ENCODE assay signal across 17 mouse cellular contexts in the genomic region with DNA sequence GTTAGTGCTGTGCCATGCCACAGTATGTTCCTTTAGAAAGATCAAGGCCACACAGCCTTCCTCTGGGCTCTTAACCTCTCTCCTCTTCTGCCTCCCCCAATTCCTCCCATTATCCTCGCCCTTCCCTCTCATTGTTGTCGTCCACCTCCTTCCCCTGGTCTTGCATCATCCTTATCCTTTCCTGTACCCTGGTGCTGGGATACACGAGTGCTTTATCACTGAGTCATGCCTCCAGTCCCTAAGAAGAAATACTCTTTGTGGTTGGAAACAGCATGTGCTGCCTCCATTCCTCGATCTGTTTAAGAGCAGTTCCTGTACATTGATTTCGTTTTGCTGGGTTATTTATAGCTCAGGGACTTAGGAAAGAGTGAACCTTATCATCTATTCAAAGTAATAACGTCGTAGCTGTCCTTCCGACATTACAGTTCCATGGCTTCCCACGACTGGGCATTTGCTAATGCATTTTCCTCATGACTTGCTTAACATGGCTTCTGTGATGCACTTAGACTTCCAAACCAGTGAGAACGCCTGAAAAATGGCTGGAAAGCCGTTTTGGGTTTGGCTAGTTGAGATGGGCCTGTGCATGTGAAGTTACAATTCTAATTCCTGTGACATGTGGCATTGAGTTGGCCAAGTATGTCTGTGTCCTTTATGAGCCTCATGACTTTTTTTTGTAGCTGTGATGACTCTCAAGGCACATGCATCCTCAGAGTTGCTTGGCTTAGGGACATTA. TPM values are rescaled to one million over a fixed set of nuclear protein-coding genes. Genes with fewer than 3 reads are reported as not detected.
DNase-seq lines count a peak whose midpoint lies in the region; ATAC-seq lines count a peak whose summit lies in the region.
"Had no signal": no experiment of that assay in that cellular context is flagged by ENCODE, and none has a peak within 500 bp of the region (broad histone marks: within the 10 kb centered on the region; RNA-seq: fewer than 3 reads in every experiment).

No protein-coding gene starts in this region.

- intact Hi-C loops in heart, postnatal 25 days (cut with DNase I) = no loop called here

- WGBS in heart, embryonic 13.5 days = 28% methylated on average over 11 of the region's 11 CpGs

- H3K4me1 ChIP-seq in heart, embryonic 13.5 days = peaks cover 32% of the 10 kb centered on the region

- H3K4me3 ChIP-seq in heart, embryonic 13.5 days = no peak overlapping the region; the same call in 1 of the 2 replicates
- H3K4me3 ChIP-seq: hindbrain, embryonic 13.5 days; stomach, embryonic 15.5 days had no signal

- H3K27me3 ChIP-seq in heart, embryonic 13.5 days (replicated peaks) = no peaks in the 10 kb centered on the region
- H3K27me3 ChIP-seq: hindbrain, embryonic 13.5 days; stomach, embryonic 15.5 days had no signal

- peak overlapping the region; percentile 66 for H3K27ac ChIP-seq in heart, embryonic 13.5 days (replicated peaks)
- H3K27ac ChIP-seq: hindbrain, embryonic 13.5 days; stomach, embryonic 15.5 days had no signal

- H3K9me3 ChIP-seq in heart, embryonic 13.5 days = no peaks in the 10 kb centered on the region
- H3K9me3 ChIP-seq: hindbrain, embryonic 13.5 days; stomach, embryonic 15.5 days had no signal

- DNase-seq in heart, postnatal 25 days (ENCODE audit: low spot score) = no peak
- peak; percentile 27 for DNase-seq in retina, postnatal 1 day
- no peak for DNase-seq in retina, embryonic 14.5 days (ENCODE audit: low spot score)
- DNase-seq in right cerebral cortex, postnatal 4 days = no peak
- no peak for DNase-seq in spleen, postnatal 14 days (ENCODE audit: low spot score in 2 of 2)
- DNase-seq: forebrain, postnatal 0 days; gastrocnemius, postnatal 25 days; kidney, postnatal 14 days; left cerebral cortex, postnatal 4 days; lung, embryonic 14.5 days; thymus, postnatal 25 days had no signal

- ATAC-seq in heart, embryonic 13.5 days (ENCODE audit: extremely low read depth, insufficient number of reproducible peaks, low FRiP score, low TSS enrichment) = no peak
- peak; percentile 48 for ATAC-seq in common myeloid progenitor, adult 5-6 weeks (replicated peaks; ENCODE audit: low read depth, poor library complexity, severe bottlenecking)
- ATAC-seq: forebrain, postnatal 0 days; intestine, embryonic 16.5 days had no signal

- peak overlapping the region; percentile 50 for H3K4me2 ChIP-seq in heart, embryonic 13.5 days
- H3K4me2 ChIP-seq: hindbrain, embryonic 13.5 days; lung, embryonic 14.5 days; midbrain, embryonic 11.5 days; stomach, embryonic 15.5 days had no signal

- no peaks in the 10 kb centered on the region for H3K36me3 ChIP-seq in heart, embryonic 13.5 days
- H3K36me3 ChIP-seq: hindbrain, embryonic 13.5 days; stomach, embryonic 15.5 days had no signal

- peak overlapping the region; percentile 40; the same call in 1 of the 2 replicates for H3K9ac ChIP-seq in heart, embryonic 13.5 days
- H3K9ac ChIP-seq: forebrain, postnatal 0 days; hindbrain, embryonic 13.5 days; lung, embryonic 14.5 days; stomach, embryonic 15.5 days had no signal

RNA-seq across cellular contexts. Expression of a gene that starts 56.8 kb away (rescaled TPM):
- polyA plus RNA-seq in heart, embryonic 13.5 days (2015; fragmentation: Nextera tagmentation; extraction: Ambion mirVana) = 8.3 and 8.5 TPM in 2 replicates
- total RNA-seq in heart, postnatal 25 days (2021) = 10 to 100 TPM; 23.9 to 26.5 TPM
- total RNA-seq in common myeloid progenitor, adult 5-6 weeks (2017) = 26.5 and 26.6 TPM in 2 replicates
